Mouse (Mus musculus) central nervous system, embryonic 14 days (tissue): Measurements from ENCODE around the gene Msrb2. TPM values are rescaled to one million over a fixed set of nuclear protein-coding genes. Genes with fewer than 3 reads are reported as not detected.

ENCODE experiments used
- polyA plus RNA-seq: library from polyadenylated mRNA; depleted of rRNA; stranded (reverse); fragments of >200 nt; gene quantifications from 2 replicates; pipeline ENCODE4 v1.2.3, GENCODE M21; 2012; rRNA removed

The Msrb2 gene
- 7.6 and 11.5 TPM in 2 replicates for polyA plus RNA-seq

DNA sequence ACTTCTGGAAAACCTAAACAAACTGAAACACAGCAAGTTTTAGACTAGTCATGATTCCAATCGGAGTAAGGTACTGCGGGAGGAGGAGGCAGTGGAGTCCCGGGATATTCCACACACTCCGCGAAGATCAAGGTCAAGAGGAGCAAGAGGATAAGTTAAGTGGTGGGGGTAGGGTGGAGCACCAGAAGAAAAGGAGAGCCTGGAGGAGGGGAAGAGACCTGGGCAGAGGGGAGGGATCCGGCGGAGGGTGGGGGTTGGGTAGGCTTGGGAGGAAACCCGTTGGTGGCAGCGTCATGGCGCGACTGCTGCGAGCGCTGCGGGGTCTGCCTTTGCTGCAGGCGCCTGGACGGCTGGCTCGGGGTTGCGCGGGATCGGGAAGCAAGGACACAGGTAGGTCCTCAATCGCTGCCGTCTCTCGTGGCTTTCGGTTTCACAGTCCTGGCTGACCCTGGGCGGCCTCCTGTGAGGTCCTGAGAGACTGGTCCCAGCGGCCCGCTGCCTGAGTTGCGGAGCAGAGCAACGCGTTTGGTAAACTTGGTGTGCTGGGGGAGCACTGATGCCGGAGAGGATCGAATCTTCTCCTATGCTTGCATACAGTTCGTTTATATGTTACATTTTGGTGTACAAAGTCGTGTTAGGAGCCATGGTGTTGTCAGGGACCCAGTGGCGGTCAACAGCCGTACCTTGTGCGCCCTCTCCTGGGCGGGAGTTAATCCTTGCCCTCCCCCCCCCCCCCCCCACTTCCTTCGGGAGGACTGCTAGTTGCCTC lies at the start of gene Msrb2:
TSS of gene Msrb2 (plus strand) at position 51 of the 769 bp plus-strand sequence.

Other genes with a start within 250 kb of the Msrb2 start
- gene Armc3, start 172.1 kb upstream of the Msrb2 start, polyA plus RNA-seq: 0.60 and 0.63 TPM in 2 replicates
- 0.42 and 0.65 TPM in 2 replicates for gene Ptf1a, start 74.2 kb downstream of the Msrb2 start, polyA plus RNA-seq
- 0.09 TPM in 1 of 2 replicates, not detected in the other for gene 4921504E06Rik, start 182.5 kb downstream of the Msrb2 start, polyA plus RNA-seq